Mouse (Mus musculus) lung, postnatal 0 days (tissue): Measurements from ENCODE around the gene Dbnl. TPM values are rescaled to one million over a fixed set of nuclear protein-coding genes. Genes with fewer than 3 reads are reported as not detected.
A peak's percentile ranks its signal among the peaks of the same experiment; 100 is the strongest.

Experiments used
- ATAC-seq: fragments of 200-750 bp; cut with Nextera tagmentation; 2 replicates; pipeline ENCODE4 v1.8.0; 2017; ENCODE audit warnings: moderate library complexity
- DNase-seq: peaks from one replicate; pipeline ENCODE4 v3.0.0-alpha.2; 2016; ENCODE audit warnings: low spot score
- H3K27ac ChIP-seq: fragments of 300-500 bp; sonication (generic); 2 replicates; pipeline ENCODE4 v1.5.1; 2014; ENCODE audit warnings: antibody characterized with exemption, mild to moderate bottlenecking, low read length, mixed read lengths
- H3K27me3 ChIP-seq: fragments of 300-500 bp; sonication (generic); replicated peaks from 2 replicates; pipeline ENCODE4 v1.6.1; 2014; ENCODE audit warnings: low read length, mixed read lengths; ENCODE audit not compliant: insufficient read depth
- H3K36me3 ChIP-seq: fragments of 300-500 bp; sonication (generic); 2 replicates; pipeline ENCODE4 v1.6.1; 2014; ENCODE audit warnings: low read length, mixed read lengths; ENCODE audit not compliant: insufficient read depth
- H3K4me1 ChIP-seq: fragments of 300-500 bp; sonication (generic); 2 replicates; pipeline ENCODE4 v1.6.1; 2014; ENCODE audit warnings: antibody characterized with exemption, low read depth, low read length, mixed read lengths; ENCODE audit not compliant: insufficient read depth
- H3K4me2 ChIP-seq: fragments of 300-500 bp; sonication (generic); replicated peaks from 2 replicates; pipeline ENCODE4 v1.6.1; 2014; ENCODE audit warnings: low read depth, mild to moderate bottlenecking, low read length, moderate library complexity, mixed read lengths
- H3K4me3 ChIP-seq: fragments of 300-500 bp; sonication (generic); 2 replicates; pipeline ENCODE4 v1.5.1; 2014; ENCODE audit warnings: low read depth, low read length
- H3K9ac ChIP-seq: fragments of 300-500 bp; sonication (generic); replicated peaks from 2 replicates; pipeline ENCODE4 v1.6.1; 2014; ENCODE audit warnings: low read depth, mild to moderate bottlenecking
- H3K9me3 ChIP-seq: fragments of 300-500 bp; sonication (generic); 2 replicates; pipeline ENCODE4 v1.6.1; 2016; ENCODE audit warnings: low read length, mixed read lengths
- CTCF ChIP-seq: IDR thresholded peaks from 2 replicates; pipeline ENCODE4 v1.5.1; 2016; ENCODE audit warnings: antibody characterized with exemption, mild to moderate bottlenecking
- EP300 ChIP-seq: IDR thresholded peaks from 2 replicates; pipeline ENCODE4 v1.6.1; 2016; ENCODE audit warnings: antibody characterized with exemption, mild to moderate bottlenecking, control low read depth
- WGBS: fragments of 180-500 bp; shearing (Covaris S2); extraction: QIAGEN DNeasy Blood & Tissue Kit; methylation state at CpG from one replicate; pipeline ENCODE4 v1.1.7; 2014; 5-methylcytosine and 5-hydroxymethylcytosine counted together
- polyA plus RNA-seq: library from polyadenylated mRNA; unstranded; fragments of >200 nt; fragmentation: Nextera tagmentation; extraction: Ambion mirVana; gene quantifications from 2 replicates; pipeline ENCODE4 v1.2.1, GENCODE M21; 2015

The Dbnl gene
- polyA plus RNA-seq, 1 experiment from 2014 or later: 98.0 TPM

DNA sequence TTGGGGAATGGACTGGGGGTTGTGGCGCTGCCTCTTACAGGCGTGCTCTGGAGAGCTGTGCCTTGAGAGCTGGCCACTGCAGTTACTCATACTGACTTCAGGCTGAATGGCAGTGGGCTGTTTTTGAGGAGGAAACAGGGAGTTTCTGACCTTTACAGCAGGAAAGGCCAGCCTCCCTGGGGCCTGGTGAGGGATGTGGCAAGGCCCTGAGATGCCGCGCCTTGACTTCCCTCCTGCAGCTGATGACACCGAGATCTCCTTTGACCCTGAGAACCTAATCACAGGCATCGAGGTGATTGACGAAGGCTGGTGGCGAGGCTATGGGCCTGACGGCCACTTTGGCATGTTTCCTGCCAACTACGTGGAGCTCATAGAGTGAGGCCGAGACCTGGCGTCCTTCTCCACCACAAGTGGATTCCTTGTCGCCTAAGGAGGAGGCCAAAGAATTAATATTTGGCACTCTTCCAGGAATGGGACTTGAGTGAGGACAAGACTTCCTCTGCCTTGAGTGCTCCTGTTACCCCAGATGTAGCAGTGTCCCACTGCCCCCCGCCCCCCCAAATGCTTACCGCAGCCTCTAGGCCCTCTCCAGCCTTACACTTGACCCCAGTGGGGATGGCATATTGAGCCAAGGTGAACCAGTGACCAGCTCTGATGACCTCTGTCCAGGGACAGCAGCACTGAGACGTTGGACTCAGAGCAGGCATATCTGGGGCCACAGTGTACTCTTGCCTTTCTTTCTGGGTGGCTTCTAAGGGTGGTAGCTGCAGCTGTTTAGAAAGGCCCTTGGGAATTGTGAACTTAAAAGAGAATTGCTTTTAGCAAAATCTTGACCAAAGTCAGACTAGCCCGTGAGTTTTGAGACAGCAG lies 11.6 kb downstream of the Dbnl start:
- ATAC-seq (peak; percentile 81), DNase-seq (peak; percentile 89)
- Histone ChIP-seq H3K9me3 (no peaks in the 10 kb centered on the region), H3K4me2 (no peak overlapping the region), H3K36me3 (peaks cover 28% of the 10 kb centered on the region), H3K4me1 (peaks cover 18% of the 10 kb centered on the region; the same call in 1 of the 2 replicates), H3K4me3 (no peak overlapping the region), H3K27me3 (0 out of 2 replicates have a peak, but pooled peaks cover 5% of the 10 kb centered on the region), H3K27ac (peak overlapping the region; percentile 86), H3K9ac (no peak overlapping the region)
- TF ChIP-seq CTCF (no peak; the same call in 1 of the 2 replicates), EP300 (peak; percentile 82)
- 47% methylated on average over 17 of the region's 17 CpGs for WGBS

DNA sequence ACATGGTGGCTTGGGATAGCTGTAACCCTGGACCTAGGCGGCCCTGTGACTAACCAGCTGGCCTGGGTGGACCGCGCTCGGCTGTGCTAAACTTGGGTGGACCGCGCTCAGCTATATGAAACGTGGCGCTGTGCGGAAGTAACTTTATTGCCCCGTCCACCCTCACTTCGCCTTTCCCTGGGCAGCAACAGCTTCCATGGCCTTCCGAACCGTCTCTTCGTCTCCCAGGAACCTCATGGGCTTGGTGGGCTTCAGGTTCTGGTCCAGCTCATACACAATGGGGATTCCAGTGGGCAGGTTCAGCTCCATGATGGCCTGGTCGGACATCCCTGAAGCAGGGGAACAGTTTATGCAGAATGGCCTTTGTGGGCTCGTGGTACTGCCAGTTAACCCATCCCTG lies 13.2 kb downstream of the Dbnl start:
- 94% methylated on average over 16 of the region's 16 CpGs for WGBS
- Histone ChIP-seq H3K36me3 (peaks cover 21% of the 10 kb centered on the region), H3K9me3 (no peaks in the 10 kb centered on the region), H3K4me2 (no peak overlapping the region), H3K27ac (peak overlapping the region; percentile 11; the same call in 1 of the 2 replicates), H3K27me3 (0 out of 2 replicates have a peak, but pooled peaks cover 5% of the 10 kb centered on the region), H3K4me3 (no peak overlapping the region), H3K4me1 (peaks cover 18% of the 10 kb centered on the region; the same call in 1 of the 2 replicates), H3K9ac (no peak overlapping the region)
- TF ChIP-seq CTCF: no peak
- no peak for TF ChIP-seq EP300
- DNase-seq (no peak), ATAC-seq (no peak)

GRCm38 (mm10) chr11:5802005-5802404 lies 13.7 kb downstream of the Dbnl start:
- H3K27ac ChIP-seq: peak overlapping the region; percentile 11; the same call in 1 of the 2 replicates
- H3K9me3 ChIP-seq: no peaks in the 10 kb centered on the region
- H3K36me3 ChIP-seq: peaks cover 21% of the 10 kb centered on the region
- no peak overlapping the region for H3K9ac ChIP-seq
- DNase-seq (no peak), ATAC-seq (no peak)
- H3K27me3 ChIP-seq: 0 out of 2 replicates have a peak, but pooled peaks cover 5% of the 10 kb centered on the region
- no peak overlapping the region for H3K4me2 ChIP-seq
- TF ChIP-seq EP300: no peak
- no peak overlapping the region for H3K4me3 ChIP-seq
- WGBS: 60% methylated on average over 12 of the region's 12 CpGs
- H3K4me1 ChIP-seq: peaks cover 18% of the 10 kb centered on the region; the same call in 1 of the 2 replicates

GRCm38 (mm10) chr11:5802457-5803217 lies 14.3 kb downstream of the Dbnl start:
- H3K36me3 ChIP-seq: peaks cover 18% of the 10 kb centered on the region

GRCm38 (mm10) chr11:5803551-5803981 lies 15.3 kb downstream of the Dbnl start, which contains the start of gene Pgam2:
TSS of gene Pgam2 (minus strand) at chr11:5803733.
- Histone ChIP-seq H3K36me3 (peaks cover 12% of the 10 kb centered on the region; the same call in 1 of the 2 replicates), H3K4me3 (no peak within 1 kb of the TSS), H3K27ac (peak within 1 kb of the TSS; percentile 11), H3K9me3 (no peaks in the 10 kb centered on the region), H3K4me2 (no peak within 1 kb of the TSS), H3K27me3 (0 out of 2 replicates have a peak, but pooled peaks cover 5% of the 10 kb centered on the region), H3K9ac (no peak within 1 kb of the TSS), H3K4me1 (peaks cover 18% of the 10 kb centered on the region; the same call in 1 of the 2 replicates)
- 49% methylated on average over 8 of the region's 8 CpGs for WGBS
- ATAC-seq (no peak), DNase-seq (no peak)
- TF ChIP-seq CTCF (no peak), EP300 (no peak)

More at GRCm38 (mm10) chr11:5802457-5803217, 14.3 kb downstream of the Dbnl start:
- Histone ChIP-seq H3K9me3 (no peaks in the 10 kb centered on the region), H3K27me3 (0 out of 2 replicates have a peak, but pooled peaks cover 5% of the 10 kb centered on the region), H3K4me1 (peaks cover 18% of the 10 kb centered on the region; the same call in 1 of the 2 replicates), H3K27ac (peak overlapping the region; percentile 11), H3K4me2 (no peak overlapping the region), H3K4me3 (no peak overlapping the region), H3K9ac (no peak overlapping the region)
- TF ChIP-seq CTCF: no peak
- TF ChIP-seq EP300: peak; percentile 20; the same call in 1 of the 2 replicates
- peak; percentile 51 for DNase-seq
- WGBS: 47% methylated on average over 8 of the region's 8 CpGs
- ATAC-seq: peak; percentile 42
